Mouse (Mus musculus) adrenal gland, postnatal 25 days (tissue): ENCODE measurements around the gene Wdr83os. TPM values are rescaled to one million over a fixed set of nuclear protein-coding genes. Genes with fewer than 3 reads are reported as not detected.
A peak's percentile ranks its signal among the peaks of the same experiment; 100 is the strongest.
"Not testable (repeated sequence)": the region's sequence is repeated elsewhere in the genome, so short reads cannot be mapped to it uniquely, and the experiment has no call there.

Source experiments
- DNase-seq: peaks from one replicate; pipeline ENCODE4 v3.0.0; 2021; ENCODE audit warnings: mixed read lengths
- total RNA-seq: library from RNA; stranded (reverse); gene quantifications from 2 replicates; pipeline ENCODE4 v1.2.3, GENCODE M21; 2021

Wdr83os gene
- total RNA-seq, 1 experiment from 2014 or later: 86.5 TPM

GRCm38 (mm10) chr8:85073041-85073612, 7.4 kb upstream of the Wdr83os start:
- no peak for DNase-seq

- no peak for DNase-seq
These were observed 6.4 kb upstream of the Wdr83os start for GRCm38 (mm10) chr8:85074167-85074566.

GRCm38 (mm10) chr8:85074617-85075016, 5.9 kb upstream of the Wdr83os start:
- DNase-seq: no peak

- peak; percentile 45 for DNase-seq
These were observed 4.5 kb upstream of the Wdr83os start for GRCm38 (mm10) chr8:85076001-85076400.

GRCm38 (mm10) chr8:85076993-85077392, 3.5 kb upstream of the Wdr83os start:
- peak; percentile 72 for DNase-seq

- DNase-seq: no peak
These were observed 367 bp upstream of the Wdr83os start for GRCm38 (mm10) chr8:85080214-85080531.

GRCm38 (mm10) chr8:85081216-85081555, 646 bp downstream of the Wdr83os start, which contains the start of gene Wdr83:
Wdr83 (minus strand) TSS chr8:85081306.
- DNase-seq: no peak

- not testable (repeated sequence) for DNase-seq
These were observed 1.6 kb downstream of the Wdr83os start for GRCm38 (mm10) chr8:85082169-85082568.

GRCm38 (mm10) chr8:85083108-85083813, 2.7 kb downstream of the Wdr83os start, which contains the start of gene Man2b1:
Man2b1 (plus strand) TSS chr8:85083270.
- DNase-seq: peak; percentile 89

- no peak for DNase-seq
These were observed 4.1 kb downstream of the Wdr83os start for GRCm38 (mm10) chr8:85084633-85085032.

- no peak for DNase-seq
These were observed 5.7 kb downstream of the Wdr83os start for GRCm38 (mm10) chr8:85086238-85086637.

- no peak for DNase-seq
These were observed 8.2 kb downstream of the Wdr83os start for GRCm38 (mm10) chr8:85088771-85089170.

- no peak for DNase-seq
These were observed 10.3 kb downstream of the Wdr83os start for GRCm38 (mm10) chr8:85090856-85091255.

- no peak for DNase-seq
These were observed 11.1 kb downstream of the Wdr83os start for GRCm38 (mm10) chr8:85091526-85092090.

GRCm38 (mm10) chr8:85095051-85095450, 14.5 kb downstream of the Wdr83os start:
- no peak for DNase-seq

GRCm38 (mm10) chr8:85095566-85095965, 15.0 kb downstream of the Wdr83os start:
- DNase-seq: no peak

GRCm38 (mm10) chr8:85096196-85096595, 15.7 kb downstream of the Wdr83os start:
- no peak for DNase-seq

- DNase-seq: no peak
These were observed 16.3 kb downstream of the Wdr83os start for GRCm38 (mm10) chr8:85096850-85097249.

GRCm38 (mm10) chr8:85100076-85100665, 19.6 kb downstream of the Wdr83os start:
- DNase-seq: no peak

GRCm38 (mm10) chr8:85113241-85113640, 32.7 kb downstream of the Wdr83os start:
- DNase-seq: no peak

- DNase-seq: no peak
These were observed 35.0 kb downstream of the Wdr83os start for GRCm38 (mm10) chr8:85115501-85115900.

- DNase-seq: no peak
These were observed 36.4 kb downstream of the Wdr83os start for GRCm38 (mm10) chr8:85116984-85117383.
